In the genomic region with DNA sequence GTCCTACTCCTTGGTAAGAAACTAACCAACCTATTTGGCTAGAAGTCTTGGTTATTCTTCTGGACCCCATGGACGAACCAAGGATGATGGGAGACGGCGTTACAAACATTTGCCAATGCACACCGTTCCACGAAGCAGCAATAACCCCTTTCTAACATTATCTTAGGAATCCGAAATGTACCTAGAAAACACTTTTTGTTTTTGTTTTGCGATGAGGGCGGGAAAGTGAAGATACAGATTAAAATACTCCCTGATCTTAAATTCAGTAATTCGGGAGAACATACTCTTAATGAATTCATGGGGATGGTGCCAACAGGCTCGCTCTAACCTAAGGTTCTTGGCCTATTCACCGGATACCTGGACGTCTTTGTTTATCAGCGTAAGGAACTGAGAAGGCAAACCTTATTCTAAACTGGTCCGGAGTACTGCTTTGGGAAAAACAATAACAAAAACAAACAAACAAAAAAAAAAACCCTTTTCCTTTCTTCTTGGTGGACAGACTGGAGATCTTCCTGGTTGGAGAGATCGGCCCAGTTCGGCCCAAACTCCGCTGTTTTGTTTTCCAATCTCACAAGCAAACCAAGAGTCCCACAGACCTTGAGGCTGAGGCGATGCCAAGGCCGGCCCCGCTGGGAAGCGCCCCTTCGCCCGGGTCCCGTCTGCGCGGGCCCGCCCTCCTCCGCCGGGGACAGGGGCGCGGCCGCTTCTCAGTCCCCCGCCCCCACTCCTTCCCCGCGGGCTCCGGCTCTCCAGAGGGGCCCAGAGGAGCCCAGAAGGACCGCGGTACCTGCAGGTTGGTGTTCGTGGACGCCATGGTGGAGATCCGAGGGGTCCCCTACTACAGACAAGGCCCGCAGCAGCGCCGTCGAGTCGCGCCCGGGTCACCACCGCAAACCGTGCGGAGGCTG, we compare ENCODE assay signal across 8 mouse cellular contexts. TPM values are rescaled to one million over a fixed set of nuclear protein-coding genes. Genes with fewer than 3 reads are reported as not detected.
DNase-seq lines count a peak whose midpoint lies in the region; ATAC-seq and TF ChIP-seq lines count a peak whose summit lies in the region.

No protein-coding gene starts in this region.

- peak overlapping the region; percentile 76 for H3K4me3 ChIP-seq in embryonic fibroblast, embryonic 13.5 days (ENCODE audit: insufficient read depth, low read length)
- peak overlapping the region; percentile 99 for H3K4me3 ChIP-seq in hindbrain, embryonic 10.5 days
- peak overlapping the region; percentile 89 for H3K4me3 ChIP-seq in midbrain, postnatal 0 days (ENCODE audit: low read depth, low read length)

- peak; percentile 85 for ATAC-seq in midbrain, postnatal 0 days (ENCODE audit: low FRiP score)

- H3K4me2 ChIP-seq in midbrain, postnatal 0 days (ENCODE audit: low read depth, low read length, poor library complexity, severe bottlenecking): peak overlapping the region; percentile 61

- no peak for TF ChIP-seq POLR2A in embryonic fibroblast, embryonic 13.5 days (IDR thresholded peaks at IDR 0.05; ENCODE audit: low read depth, low read length)

- peak; percentile 66 for DNase-seq in heart, adult 11 months
- no peak for DNase-seq in heart, adult 9 months (ENCODE audit: low spot score in 2 of 2)
- DNase-seq in MEL-GATA-1-ER (ENCODE audit: extremely low read depth, low read depth): peak; percentile 33
- DNase-seq in hindbrain, embryonic 10.5 days (ENCODE audit: low spot score): no peak
- DNase-seq in liver: peak; percentile 69
- peak; percentile 22 for DNase-seq in midbrain, postnatal 0 days (ENCODE audit: low spot score)
- DNase-seq in left cerebral cortex, adult 11 months (ENCODE audit: low spot score): no peak

- H3K4me1 ChIP-seq in embryonic fibroblast, embryonic 13.5 days (ENCODE audit: control insufficient read depth, insufficient read depth, low read length): peaks cover 3% of the 10 kb centered on the region; the same call in 1 of the 2 replicates
- peaks cover 21% of the 10 kb centered on the region for H3K4me1 ChIP-seq in hindbrain, embryonic 10.5 days (replicated peaks)
- peaks cover 3% of the 10 kb centered on the region; the same call in 1 of the 2 replicates for H3K4me1 ChIP-seq in midbrain, postnatal 0 days (ENCODE audit: insufficient read depth, low read length)

- 4% methylated on average over 51 of the region's 51 CpGs for WGBS in hindbrain, embryonic 10.5 days
- 4% methylated on average over 45 of the region's 51 CpGs for WGBS in midbrain, postnatal 0 days

- no peaks in the 10 kb centered on the region for H3K27me3 ChIP-seq in hindbrain, embryonic 10.5 days (ENCODE audit: insufficient read depth, poor library complexity, severe bottlenecking)
- H3K27me3 ChIP-seq in midbrain, postnatal 0 days (ENCODE audit: insufficient read depth, low read length): no peaks in the 10 kb centered on the region

- peak overlapping the region; percentile 67; the same call in 1 of the 2 replicates for H3K27ac ChIP-seq in embryonic fibroblast, embryonic 13.5 days (ENCODE audit: insufficient read depth, low read length)
- peak overlapping the region; percentile 93 for H3K27ac ChIP-seq in hindbrain, embryonic 10.5 days
- H3K27ac ChIP-seq in midbrain, postnatal 0 days (ENCODE audit: low read depth, low read length): peak overlapping the region; percentile 71

- TF ChIP-seq CTCF in embryonic fibroblast, embryonic 13.5 days (IDR thresholded peaks at IDR 0.05; ENCODE audit: borderline replicate concordance, insufficient read depth, low read length): no peak
- TF ChIP-seq CTCF in midbrain, postnatal 0 days (IDR thresholded peaks at IDR 0.05): no peak

- peak overlapping the region; percentile 88 for H3K9ac ChIP-seq in midbrain, postnatal 0 days (replicated peaks; ENCODE audit: low read length, poor library complexity, severe bottlenecking)

- H3K36me3 ChIP-seq in hindbrain, embryonic 10.5 days: peaks cover 19% of the 10 kb centered on the region; the same call in 1 of the 2 replicates
- H3K36me3 ChIP-seq in midbrain, postnatal 0 days (ENCODE audit: insufficient read depth, low read length): no peaks in the 10 kb centered on the region

- H3K9me3 ChIP-seq in hindbrain, embryonic 10.5 days: no peaks in the 10 kb centered on the region
- H3K9me3 ChIP-seq in midbrain, postnatal 0 days (ENCODE audit: low read length): no peaks in the 10 kb centered on the region

RNA-seq across cellular contexts. Expression of gene Vps4b, which starts 0.6 kb away (rescaled TPM):
- 77.5 and 91.3 TPM in 2 replicates for polyA plus RNA-seq in embryonic fibroblast, embryonic 13.5 days (2011; ENCODE audit: insufficient read length, low read depth, missing spikeins)
- polyA plus RNA-seq in hindbrain, embryonic 10.5 days (2016; fragmentation: Nextera tagmentation; extraction: Ambion mirVana): 58.1 and 64.5 TPM in 2 replicates
- 20.1 and 23.9 TPM in 2 replicates for total RNA-seq in midbrain, postnatal 0 days (2014; rRNA removed)
- polyA plus RNA-seq in midbrain, postnatal 0 days (2015; fragmentation: Nextera tagmentation; extraction: Ambion mirVana): 23.1 and 23.4 TPM in 2 replicates

RNA-seq across cellular contexts. Expression of gene Kdsr, which starts 36.4 kb away (rescaled TPM):
- 31.6 and 38.1 TPM in 2 replicates for polyA plus RNA-seq in embryonic fibroblast, embryonic 13.5 days (2011; ENCODE audit: insufficient read length, low read depth, missing spikeins)
- polyA plus RNA-seq in hindbrain, embryonic 10.5 days (2016; fragmentation: Nextera tagmentation; extraction: Ambion mirVana): 6.6 and 8.0 TPM in 2 replicates
- 10.6 and 14.3 TPM in 2 replicates for total RNA-seq in midbrain, postnatal 0 days (2014; rRNA removed)
- 17.1 and 18.9 TPM in 2 replicates for polyA plus RNA-seq in midbrain, postnatal 0 days (2015; fragmentation: Nextera tagmentation; extraction: Ambion mirVana)

Comparison
In these comparisons a context has a peak if more than half of its experiments do, and no peak if none do; other contexts are left out.
1. DNase-seq: peak in heart, adult 11 months (single experiment), MEL-GATA-1-ER (single experiment), liver (single experiment) and midbrain, postnatal 0 days (single experiment); none in heart, adult 9 months (0 of 2), hindbrain, embryonic 10.5 days (single experiment) and left cerebral cortex, adult 11 months (single experiment).
2. Peak in every context shown above with its lines, with median percentiles within 50 percentile points of each other: H3K27ac ChIP-seq and H3K4me3 ChIP-seq.